Mouse (Mus musculus): ENCODE data around the gene 5330417C22Rik. TPM values are rescaled to one million over a fixed set of nuclear protein-coding genes. Genes with fewer than 3 reads are reported as not detected.
A peak's percentile ranks its signal among the peaks of the same experiment; 100 is the strongest.

Gene 5330417C22Rik
- polyA plus RNA-seq, 1 experiment from 2014 or later: 0.64 TPM

DNA sequence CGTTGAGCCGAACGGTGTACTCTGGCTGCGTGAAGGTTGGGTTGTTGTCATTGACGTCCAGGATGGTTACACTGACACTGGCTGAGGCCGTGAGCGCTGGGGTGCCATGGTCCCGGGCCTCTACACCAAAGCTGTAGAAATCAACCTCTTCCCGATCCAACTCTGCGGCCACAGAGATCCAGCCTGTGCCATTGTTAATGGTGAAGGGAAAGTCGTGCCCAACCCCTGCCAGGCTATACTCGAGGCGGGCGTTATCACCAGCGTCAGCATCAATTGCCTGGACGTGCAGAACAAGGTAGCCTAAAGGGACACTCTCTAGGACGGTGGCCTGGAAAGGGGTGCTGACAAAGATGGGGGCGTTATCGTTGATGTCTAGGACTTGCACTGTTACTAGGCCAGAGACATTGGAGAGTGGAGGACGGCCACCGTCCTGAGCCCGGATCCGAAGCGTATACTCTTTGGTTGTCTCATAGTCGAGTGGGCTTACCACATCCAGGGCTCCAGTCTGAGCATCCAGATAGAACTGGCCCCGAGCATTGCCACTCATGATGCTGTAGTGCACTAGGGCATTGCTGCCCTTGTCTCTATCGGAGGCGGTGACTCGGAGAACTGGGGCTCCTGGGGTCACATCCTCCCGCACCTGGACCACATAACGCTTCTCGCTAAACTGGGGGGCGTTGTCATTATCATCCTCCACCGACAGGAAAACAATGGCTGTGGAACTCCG, 122.5 kb downstream of the 5330417C22Rik start:
- Histone ChIP-seq H3K27me3 (replicated peaks; ENCODE audit: low read depth, poor library complexity, severe bottlenecking) (peaks cover 42% of the 10 kb centered on the region), H3K9me3 (peaks cover 25% of the 10 kb centered on the region), H3K27ac (replicated peaks) (no peak overlapping the region), H3K4me1 (peaks cover 46% of the 10 kb centered on the region), H3K4me3 (peak overlapping the region; percentile 82; the same call in 1 of the 2 replicates), H3K36me3 (replicated peaks) (peaks cover 48% of the 10 kb centered on the region)
- no peak for DNase-seq (ENCODE audit: low spot score)
- WGBS: 97% methylated on average over 35 of the region's 35 CpGs

DNA sequence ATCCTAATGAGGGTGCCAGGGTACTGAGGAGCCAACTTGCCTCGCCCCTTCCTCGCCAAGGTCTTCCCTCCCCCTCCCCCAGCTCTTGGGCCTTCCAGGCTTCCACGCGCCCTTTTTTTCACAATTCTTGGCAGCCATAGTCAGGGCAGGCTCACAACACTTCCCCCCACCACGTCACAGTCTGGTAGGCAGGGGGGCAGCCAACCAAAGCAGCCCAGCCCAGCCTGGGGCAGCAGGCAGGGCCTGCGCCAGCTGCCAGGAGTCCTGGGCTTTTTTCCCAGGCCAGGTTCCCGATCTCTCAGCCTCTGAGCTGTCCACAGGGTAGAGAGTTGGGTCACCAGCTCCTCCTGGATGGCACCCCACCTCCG, 124.6 kb downstream of the 5330417C22Rik start:
- 54% methylated on average over 8 of the region's 8 CpGs for WGBS
- H3K27me3 ChIP-seq (replicated peaks; ENCODE audit: low read depth, poor library complexity, severe bottlenecking): peaks cover 23% of the 10 kb centered on the region
- H3K4me1 ChIP-seq: peaks cover 51% of the 10 kb centered on the region
- no peak for DNase-seq (ENCODE audit: low spot score)
- H3K36me3 ChIP-seq (replicated peaks): peaks cover 67% of the 10 kb centered on the region
- H3K4me3 ChIP-seq: peak overlapping the region; percentile 49
- H3K27ac ChIP-seq (replicated peaks): peak overlapping the region; percentile 86
- H3K9me3 ChIP-seq: peaks cover 25% of the 10 kb centered on the region

DNA sequence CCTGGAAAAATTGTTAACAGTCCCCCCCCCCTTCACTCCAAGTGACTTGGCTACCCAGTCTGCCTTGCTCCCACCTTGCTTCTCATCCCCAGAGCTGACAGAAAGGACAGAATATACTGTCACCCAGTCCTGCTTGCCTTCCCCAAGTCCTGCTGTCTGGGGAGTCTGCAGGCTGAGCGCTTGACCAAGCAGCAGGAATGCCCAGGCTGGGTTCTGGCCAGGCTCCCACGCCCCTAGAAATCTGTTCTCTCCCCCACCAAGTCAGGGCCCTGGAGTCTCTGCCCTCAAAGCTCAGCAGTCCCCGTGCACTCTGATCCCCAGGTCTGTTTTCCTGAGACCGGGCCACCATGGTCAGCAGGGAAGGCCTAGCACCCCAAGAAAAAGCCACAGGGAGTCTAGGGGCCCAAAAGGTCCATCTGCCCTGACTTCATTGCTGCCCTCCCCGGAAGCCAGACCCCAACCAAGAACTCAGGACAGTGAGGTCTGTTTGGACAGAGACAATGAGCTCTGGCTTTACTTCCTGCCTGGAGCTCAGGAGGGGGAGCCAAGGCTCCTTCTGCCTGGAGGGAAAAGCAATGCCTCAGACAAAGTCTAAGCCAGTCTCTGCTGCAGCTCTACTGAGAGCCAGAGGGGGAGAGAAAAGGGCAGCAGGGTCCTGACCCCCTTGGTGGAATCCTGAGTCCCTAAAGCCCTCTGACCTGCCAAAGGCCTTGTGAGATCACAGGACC, 125.1 kb downstream of the 5330417C22Rik start:
- Histone ChIP-seq H3K36me3 (replicated peaks) (peaks cover 72% of the 10 kb centered on the region), H3K4me3 (peak overlapping the region; percentile 49), H3K27me3 (replicated peaks; ENCODE audit: low read depth, poor library complexity, severe bottlenecking) (peaks cover 18% of the 10 kb centered on the region), H3K27ac (replicated peaks) (peak overlapping the region; percentile 86), H3K9me3 (peaks cover 25% of the 10 kb centered on the region), H3K4me1 (peaks cover 57% of the 10 kb centered on the region)
- 31% methylated on average over 5 of the region's 5 CpGs for WGBS
- no peak for DNase-seq (ENCODE audit: low spot score)

DNA sequence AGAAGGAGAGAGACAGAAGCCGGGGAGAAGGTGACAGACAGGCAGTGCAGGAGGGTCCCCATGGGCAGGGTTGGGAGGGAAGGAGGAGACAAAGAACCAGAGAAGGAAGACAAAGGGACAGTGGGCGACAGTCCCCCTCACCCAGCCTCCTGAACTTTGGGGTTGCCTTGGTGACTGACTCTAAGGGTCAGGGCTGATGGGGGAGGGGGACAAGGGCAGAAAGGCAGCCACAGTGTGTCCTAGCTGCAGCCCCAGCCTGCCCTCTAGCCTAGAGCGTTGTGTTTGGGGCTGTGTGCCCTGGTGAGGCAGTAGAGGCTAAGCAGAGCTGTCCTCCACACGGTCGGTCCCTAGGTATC, 126.0 kb downstream of the 5330417C22Rik start:
- Histone ChIP-seq H3K4me1 (peaks cover 57% of the 10 kb centered on the region), H3K27ac (replicated peaks) (peak overlapping the region; percentile 86), H3K9me3 (peaks cover 25% of the 10 kb centered on the region), H3K36me3 (replicated peaks) (peaks cover 78% of the 10 kb centered on the region), H3K4me3 (peak overlapping the region; percentile 49), H3K27me3 (replicated peaks; ENCODE audit: low read depth, poor library complexity, severe bottlenecking) (peaks cover 14% of the 10 kb centered on the region)
- DNase-seq (ENCODE audit: low spot score): peak; percentile 52
- WGBS: 11% methylated on average over 5 of the region's 5 CpGs

DNA sequence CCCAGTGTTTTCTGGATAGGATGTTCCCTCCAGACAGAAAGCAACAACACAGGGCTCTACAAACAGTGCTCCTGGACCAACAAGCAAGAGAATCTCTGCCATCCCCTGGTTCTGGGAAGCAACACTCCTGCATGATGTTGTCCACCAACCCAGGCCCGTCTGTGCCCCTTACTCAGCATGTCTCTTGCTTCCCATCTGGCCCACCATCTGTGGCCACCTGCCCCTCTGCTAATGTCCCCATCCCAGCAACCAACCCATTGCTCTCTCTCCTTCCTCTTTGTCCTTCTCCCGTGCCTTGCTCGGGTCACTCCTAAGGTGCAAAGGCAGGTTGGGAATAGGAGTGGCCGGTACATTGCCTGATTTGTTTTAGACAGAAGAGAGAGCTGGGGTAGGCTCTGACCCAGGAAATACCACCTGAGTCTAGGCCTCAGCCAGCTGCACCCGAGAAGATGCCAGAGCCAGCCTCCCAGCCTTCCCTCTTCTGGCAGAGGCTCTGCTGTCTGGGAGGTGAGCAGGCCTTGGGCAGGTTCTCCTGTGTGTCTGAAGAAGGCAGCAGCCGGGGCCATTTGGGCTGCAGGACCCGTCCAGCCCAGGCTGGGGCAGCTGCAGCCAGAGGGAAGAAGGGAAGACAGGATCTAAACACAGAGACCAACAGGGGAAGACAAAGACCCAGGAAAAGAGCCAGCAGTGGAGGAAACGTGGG, 126.5 kb downstream of the 5330417C22Rik start:
- peaks cover 55% of the 10 kb centered on the region for H3K4me1 ChIP-seq
- 50% methylated on average over 8 of the region's 8 CpGs for WGBS
- peaks cover 9% of the 10 kb centered on the region for H3K27me3 ChIP-seq (replicated peaks; ENCODE audit: low read depth, poor library complexity, severe bottlenecking)
- peak overlapping the region; percentile 49 for H3K4me3 ChIP-seq
- DNase-seq (ENCODE audit: low spot score): no peak
- peaks cover 81% of the 10 kb centered on the region for H3K36me3 ChIP-seq (replicated peaks)
- peak overlapping the region; percentile 86 for H3K27ac ChIP-seq (replicated peaks)
- peaks cover 25% of the 10 kb centered on the region for H3K9me3 ChIP-seq

DNA sequence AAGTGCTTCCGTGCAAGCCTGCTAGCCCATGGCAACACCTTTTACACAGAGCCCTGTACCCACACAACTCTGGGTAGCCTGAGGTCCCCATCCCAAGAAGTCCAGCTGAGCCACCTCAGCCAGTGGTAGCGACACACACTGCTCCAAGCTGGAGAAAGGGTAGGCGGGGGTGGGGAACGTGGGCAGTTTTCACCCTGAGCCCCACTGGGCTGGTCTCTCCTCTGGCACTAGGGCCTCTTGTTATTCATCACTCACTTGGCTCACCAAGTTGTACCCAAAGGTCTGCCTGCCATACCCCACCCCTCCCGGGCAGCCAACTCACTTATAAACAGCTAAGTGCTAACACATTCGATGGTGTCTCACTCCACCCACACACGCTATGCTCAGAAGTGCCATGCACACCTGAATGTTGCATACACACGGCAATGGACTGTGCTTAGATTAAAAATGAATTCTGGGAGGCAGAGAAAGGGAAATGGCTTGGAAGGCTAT, 127.8 kb downstream of the 5330417C22Rik start:
- peaks cover 80% of the 10 kb centered on the region for H3K36me3 ChIP-seq (replicated peaks)
- H3K9me3 ChIP-seq: peaks cover 13% of the 10 kb centered on the region
- no peak overlapping the region for H3K4me3 ChIP-seq
- peaks cover 53% of the 10 kb centered on the region for H3K4me1 ChIP-seq
- no peak overlapping the region for H3K27ac ChIP-seq (replicated peaks)
- no peak for DNase-seq (ENCODE audit: low spot score)
- 91% methylated on average over 8 of the region's 8 CpGs for whole genome bisulfite sequencing
- no peaks in the 10 kb centered on the region for H3K27me3 ChIP-seq (replicated peaks; ENCODE audit: low read depth, poor library complexity, severe bottlenecking)

DNA sequence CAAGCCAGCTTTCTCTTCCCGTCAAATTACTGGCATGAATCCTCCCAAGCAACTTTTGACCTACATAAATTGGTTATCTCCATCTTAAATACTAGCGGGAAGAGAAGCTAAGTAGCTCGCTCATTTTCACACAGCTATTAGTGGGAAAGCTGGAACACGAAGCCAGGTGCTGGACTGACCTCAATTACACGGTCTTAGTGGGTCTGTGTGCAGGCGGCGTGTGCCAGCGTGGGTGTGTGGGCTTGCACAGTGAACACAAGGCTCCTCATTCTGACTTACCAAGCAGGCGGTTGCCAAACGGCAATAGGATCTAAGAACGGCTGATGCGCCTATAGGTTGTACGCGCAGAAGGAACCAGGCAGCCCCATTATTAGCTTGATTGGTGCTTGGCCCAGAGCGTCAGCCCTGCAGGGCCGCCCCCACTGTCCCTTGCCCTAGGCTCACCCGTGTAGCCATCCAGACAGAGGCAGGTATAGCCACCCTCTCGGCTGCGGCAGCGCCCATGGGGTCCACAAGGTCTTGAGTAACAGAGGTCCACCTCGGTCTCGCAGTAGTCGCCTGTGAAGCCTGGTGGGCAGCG, 129.9 kb downstream of the 5330417C22Rik start:
- Histone ChIP-seq H3K4me1 (peaks cover 60% of the 10 kb centered on the region), H3K27me3 (replicated peaks; ENCODE audit: low read depth, poor library complexity, severe bottlenecking) (no peaks in the 10 kb centered on the region), H3K36me3 (replicated peaks) (peaks cover 82% of the 10 kb centered on the region), H3K27ac (replicated peaks) (peak overlapping the region; percentile 27), H3K9me3 (no peaks in the 10 kb centered on the region), H3K4me3 (no peak overlapping the region)
- no peak for DNase-seq (ENCODE audit: low spot score)
- WGBS: 89% methylated on average over 24 of the region's 24 CpGs

Small RNA genes within 50 kb of the gene (microRNA-seq; reads per million reads assigned to microRNA genes)
- gene Gm22860: not detected

Other genes with a start within 250 kb of the 5330417C22Rik start
- 0.22 TPM in 1 of 2 replicates, not detected in the other for gene Mybphl, start 171.6 kb downstream of the 5330417C22Rik start, polyA plus RNA-seq (2016; fragmentation: Nextera tagmentation; extraction: Ambion mirVana)
- gene Psrc1, start 152.7 kb downstream of the 5330417C22Rik start, polyA plus RNA-seq (2016; fragmentation: Nextera tagmentation; extraction: Ambion mirVana): 97.9 and 100.0 TPM in 2 replicates
- 10.2 and 20.1 TPM in 2 replicates for gene Celsr2, start 121.0 kb downstream of the 5330417C22Rik start, polyA plus RNA-seq (2016; fragmentation: Nextera tagmentation; extraction: Ambion mirVana)
- gene Sars, start 91.3 kb downstream of the 5330417C22Rik start, polyA plus RNA-seq (2016; fragmentation: Nextera tagmentation; extraction: Ambion mirVana): 132 and 139 TPM in 2 replicates
- gene 1700013F07Rik, start 2.4 kb downstream of the 5330417C22Rik start, polyA plus RNA-seq (2016; fragmentation: Nextera tagmentation; extraction: Ambion mirVana): 0.38 TPM in 1 of 2 replicates, not detected in the other
- 31.0 and 33.0 TPM in 2 replicates for gene Tmem167b, start 25.9 kb upstream of the 5330417C22Rik start, polyA plus RNA-seq (2016; fragmentation: Nextera tagmentation; extraction: Ambion mirVana)
- 50.8 and 52.7 TPM in 2 replicates for gene Taf13, start 35.2 kb upstream of the 5330417C22Rik start, polyA plus RNA-seq (2016; fragmentation: Nextera tagmentation; extraction: Ambion mirVana)
- 11.3 and 14.0 TPM in 2 replicates for gene Wdr47, start 54.7 kb upstream of the 5330417C22Rik start, polyA plus RNA-seq (2016; fragmentation: Nextera tagmentation; extraction: Ambion mirVana)
- gene Clcc1, start 117.4 kb upstream of the 5330417C22Rik start, polyA plus RNA-seq (2016; fragmentation: Nextera tagmentation; extraction: Ambion mirVana): 66.6 and 68.2 TPM in 2 replicates
- 76.0 and 80.2 TPM in 2 replicates for gene Gpsm2, start 185.8 kb upstream of the 5330417C22Rik start, polyA plus RNA-seq (2016; fragmentation: Nextera tagmentation; extraction: Ambion mirVana)
- 0.06 TPM in 1 of 2 replicates, not detected in the other for gene Aknad1, start 203.1 kb upstream of the 5330417C22Rik start, polyA plus RNA-seq (2016; fragmentation: Nextera tagmentation; extraction: Ambion mirVana)